Mouse (Mus musculus) liver, embryonic 11.5 days (tissue): ENCODE results near the gene Mypn. TPM values are rescaled to one million over a fixed set of nuclear protein-coding genes. Genes with fewer than 3 reads are reported as not detected.

Experiments
- ATAC-seq: fragments of 200-750 bp; cut with Nextera tagmentation; replicated peaks from 2 replicates; pipeline ENCODE4 v1.8.0; 2017; ENCODE audit warnings: moderate number of reproducible peaks, mild to moderate bottlenecking, moderate TSS enrichment, moderate library complexity; ENCODE audit not compliant: low FRiP score
- DNase-seq: peaks from one replicate; pipeline ENCODE4 v3.0.0-alpha.2; 2017; ENCODE audit warnings: low spot score
- H3K27ac ChIP-seq: fragments of 300-500 bp; sonication (generic); 2 replicates; pipeline ENCODE4 v1.5.1; 2014; ENCODE audit warnings: mild to moderate bottlenecking, low read depth, low read length, control low read depth
- H3K27me3 ChIP-seq: fragments of 300-500 bp; sonication (generic); replicated peaks from 2 replicates; pipeline ENCODE4 v1.6.1; 2014; ENCODE audit warnings: low read length, mixed read lengths; ENCODE audit not compliant: control insufficient read depth, insufficient read depth
- H3K36me3 ChIP-seq: fragments of 300-500 bp; sonication (generic); 2 replicates; pipeline ENCODE4 v1.6.1; 2014; ENCODE audit warnings: mild to moderate bottlenecking, low read length, moderate library complexity, mixed read lengths; ENCODE audit not compliant: control insufficient read depth, insufficient read depth
- H3K4me1 ChIP-seq: fragments of 300-500 bp; sonication (generic); replicated peaks from 2 replicates; pipeline ENCODE4 v1.6.1; 2014; ENCODE audit warnings: low read length, mixed read lengths; ENCODE audit not compliant: control insufficient read depth, insufficient read depth
- H3K4me2 ChIP-seq: fragments of 300-500 bp; sonication (generic); 2 replicates; pipeline ENCODE4 v1.6.1; 2014; ENCODE audit warnings: mild to moderate bottlenecking, control low read depth, moderate library complexity
- H3K4me3 ChIP-seq: fragments of 300-500 bp; sonication (generic); 2 replicates; pipeline ENCODE4 v1.5.1; 2014; ENCODE audit warnings: low read depth, low read length, control low read depth
- H3K9ac ChIP-seq: fragments of 300-500 bp; sonication (generic); 2 replicates; pipeline ENCODE4 v1.6.1; 2014; ENCODE audit warnings: low read depth, low read length, control low read depth
- H3K9me3 ChIP-seq: fragments of 300-500 bp; sonication (generic); 2 replicates; pipeline ENCODE4 v1.6.1; 2016; ENCODE audit warnings: low read length, inconsistent platforms, mixed read lengths; ENCODE audit not compliant: control insufficient read depth
- WGBS: fragments of 180-500 bp; shearing (Covaris S2); extraction: QIAGEN DNeasy Blood & Tissue Kit; methylation state at CpG from one replicate; pipeline ENCODE4 v1.1.7; 2014; 5-methylcytosine and 5-hydroxymethylcytosine counted together
- polyA plus RNA-seq: library from polyadenylated mRNA; unstranded; fragments of >200 nt; fragmentation: Nextera tagmentation; extraction: Ambion mirVana; gene quantifications from 2 replicates; pipeline ENCODE4 v1.2.1, GENCODE M21; 2014

Mypn gene
- polyA plus RNA-seq, 1 experiment from 2014 or later, result 0.16 TPM

- H3K9me3 ChIP-seq, result no peaks in the 10 kb centered on the region
- DNase-seq (no peak), ATAC-seq (no peak)
- WGBS, result 10% methylated on average over 16 of the region's 16 CpGs
- no peak within 1 kb of the TSS for H3K27ac ChIP-seq
- peak within 1 kb of the TSS; percentile 37 for H3K9ac ChIP-seq
- H3K4me1 ChIP-seq, result peaks cover 3% of the 10 kb centered on the region; the same call in 1 of the 2 replicates
- H3K27me3 ChIP-seq, result peaks cover 42% of the 10 kb centered on the region
- H3K4me3 ChIP-seq, result peak within 1 kb of the TSS; percentile 55
- H3K36me3 ChIP-seq, result no peaks in the 10 kb centered on the region
- peak within 1 kb of the TSS; percentile 86 for H3K4me2 ChIP-seq
These were observed 104.2 kb downstream of the Mypn start, which contains the start of gene Atoh7 for GRCm38 (mm10) chr10:63099521-63099920. Atoh7 (plus strand) TSS chr10:63099651.

- DNase-seq (no peak), ATAC-seq (no peak)
- Histone ChIP-seq H3K4me3 (no peak overlapping the region), H3K4me2 (no peak overlapping the region), H3K27ac (no peak overlapping the region), H3K36me3 (no peaks in the 10 kb centered on the region), H3K9me3 (no peaks in the 10 kb centered on the region), H3K27me3 (peaks cover 42% of the 10 kb centered on the region), H3K4me1 (peaks cover 3% of the 10 kb centered on the region; the same call in 1 of the 2 replicates), H3K9ac (no peak overlapping the region)
- WGBS, result 71% methylated on average over 12 of the region's 12 CpGs
These were observed 105.6 kb downstream of the Mypn start for GRCm38 (mm10) chr10:63098191-63098590.

GRCm38 (mm10) chr10:63096757-63097156, 107.0 kb downstream of the Mypn start:
- DNase-seq (no peak), ATAC-seq (no peak)
- WGBS, result 65% methylated on average over 2 of the region's 2 CpGs
- peaks cover 39% of the 10 kb centered on the region for H3K27me3 ChIP-seq
- no peak overlapping the region for H3K9ac ChIP-seq
- H3K27ac ChIP-seq, result no peak overlapping the region
- H3K9me3 ChIP-seq, result no peaks in the 10 kb centered on the region
- no peaks in the 10 kb centered on the region for H3K36me3 ChIP-seq
- H3K4me1 ChIP-seq, result peaks cover 3% of the 10 kb centered on the region; the same call in 1 of the 2 replicates
- H3K4me2 ChIP-seq, result no peak overlapping the region
- no peak overlapping the region for H3K4me3 ChIP-seq

GRCm38 (mm10) chr10:63092616-63093550, 110.9 kb downstream of the Mypn start:
- Histone ChIP-seq H3K27ac (no peak overlapping the region), H3K4me2 (no peak overlapping the region), H3K27me3 (peaks cover 19% of the 10 kb centered on the region), H3K4me1 (no peaks in the 10 kb centered on the region), H3K4me3 (no peak overlapping the region), H3K9me3 (no peaks in the 10 kb centered on the region), H3K36me3 (no peaks in the 10 kb centered on the region), H3K9ac (no peak overlapping the region)
- no peak for DNase-seq
- no peak for ATAC-seq
- WGBS, result 71% methylated on average over 10 of the region's 10 CpGs

- 64% methylated on average over 7 of the region's 7 CpGs for WGBS
- no peak for DNase-seq
These were observed 111.8 kb downstream of the Mypn start for GRCm38 (mm10) chr10:63091915-63092314.

GRCm38 (mm10) chr10:63089758-63090571, 113.8 kb downstream of the Mypn start:
- Histone ChIP-seq H3K4me3 (0 out of 2 replicates have a peak overlapping the region, but pooled peaks have one; percentile 1), H3K27me3 (peaks cover 17% of the 10 kb centered on the region), H3K4me2 (peak overlapping the region; percentile 51), H3K27ac (no peak overlapping the region), H3K9ac (no peak overlapping the region), H3K36me3 (no peaks in the 10 kb centered on the region), H3K4me1 (0 out of 2 replicates have a peak, but pooled peaks cover 5% of the 10 kb centered on the region), H3K9me3 (no peaks in the 10 kb centered on the region)
- DNase-seq (no peak), ATAC-seq (no peak)
- WGBS, result 11% methylated on average over 26 of the region's 26 CpGs

More at GRCm38 (mm10) chr10:63091915-63092314, 111.8 kb downstream of the Mypn start:
- H3K4me1 ChIP-seq, result no peaks in the 10 kb centered on the region
- no peak overlapping the region for H3K4me3 ChIP-seq
- H3K9me3 ChIP-seq, result no peaks in the 10 kb centered on the region
- no peak overlapping the region for H3K4me2 ChIP-seq
- ATAC-seq, result no peak
- H3K9ac ChIP-seq, result no peak overlapping the region
- no peak overlapping the region for H3K27ac ChIP-seq
- H3K27me3 ChIP-seq, result peaks cover 17% of the 10 kb centered on the region
- H3K36me3 ChIP-seq, result no peaks in the 10 kb centered on the region

- Histone ChIP-seq H3K36me3 (no peaks in the 10 kb centered on the region), H3K4me1 (0 out of 2 replicates have a peak, but pooled peaks cover 5% of the 10 kb centered on the region), H3K9me3 (no peaks in the 10 kb centered on the region), H3K27ac (no peak overlapping the region), H3K4me3 (no peak overlapping the region), H3K27me3 (peaks cover 17% of the 10 kb centered on the region), H3K4me2 (peak overlapping the region; percentile 51), H3K9ac (no peak overlapping the region)
- ATAC-seq (no peak), DNase-seq (no peak)
- WGBS, result 35% methylated on average over 8 of the region's 8 CpGs
These were observed 114.5 kb downstream of the Mypn start for GRCm38 (mm10) chr10:63089103-63089757.

- Histone ChIP-seq H3K4me2 (no peak overlapping the region), H3K36me3 (no peaks in the 10 kb centered on the region), H3K9me3 (no peaks in the 10 kb centered on the region), H3K27ac (no peak overlapping the region), H3K4me1 (0 out of 2 replicates have a peak, but pooled peaks cover 5% of the 10 kb centered on the region), H3K9ac (no peak overlapping the region), H3K4me3 (no peak overlapping the region), H3K27me3 (peaks cover 17% of the 10 kb centered on the region)
- peak; percentile 49; the same call in 1 of the 2 replicates for ATAC-seq
- DNase-seq, result no peak
- 47% methylated on average over 10 of the region's 10 CpGs for WGBS
These were observed 117.4 kb downstream of the Mypn start for GRCm38 (mm10) chr10:63086304-63086703.
